Mouse (Mus musculus): ENCODE results near the gene Slc48a1. TPM values are rescaled to one million over a fixed set of nuclear protein-coding genes. Genes with fewer than 3 reads are reported as not detected.

Gene Slc48a1
- total and polyA plus RNA-seq, 2 experiments from 2014 or later, result 78.8 to 152 TPM

DNA sequence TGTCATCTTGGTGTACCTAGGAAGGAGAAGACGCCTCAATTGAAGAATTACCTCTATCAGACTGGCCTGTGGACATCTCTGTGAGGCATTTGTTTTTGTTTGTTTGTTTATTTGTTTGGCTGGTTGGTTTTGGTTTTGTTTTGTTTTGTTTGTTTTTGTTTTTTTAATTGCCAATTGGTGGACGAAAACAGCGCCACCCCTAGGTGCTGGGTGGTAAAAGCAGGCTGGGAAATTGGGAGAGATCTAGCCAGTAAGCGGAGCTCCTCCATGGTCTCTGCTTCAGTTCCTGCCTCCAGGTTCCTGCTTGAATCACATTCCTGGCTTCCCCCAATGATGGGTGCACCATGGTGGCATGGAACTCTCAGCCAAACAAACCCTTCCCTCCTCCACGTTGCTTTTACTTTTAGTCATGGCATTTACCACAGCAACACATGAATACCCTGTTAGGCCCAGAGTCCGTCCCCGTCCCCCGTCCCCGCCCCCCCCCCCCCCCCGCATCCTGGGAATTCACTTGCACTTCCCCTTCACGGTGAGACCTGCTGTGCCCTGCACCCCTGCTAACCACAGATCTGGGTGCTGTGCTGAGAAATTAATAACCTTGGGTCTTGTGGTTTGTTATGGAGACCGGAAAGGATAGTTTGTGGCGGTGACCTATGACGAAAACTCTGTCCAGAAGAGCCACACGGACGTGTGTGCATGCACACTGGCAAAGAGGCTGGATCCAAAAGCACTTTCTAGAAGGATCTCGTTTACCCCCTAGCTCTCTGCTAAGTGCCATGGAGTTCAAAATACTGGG lies 38.1 kb downstream of the Slc48a1 start:
- no peak for DNase-seq (ENCODE audit: low spot score)
- H3K36me3 ChIP-seq (ENCODE audit: insufficient read depth, low read length), result peaks cover 4% of the 10 kb centered on the region
- H3K4me1 ChIP-seq (ENCODE audit: insufficient read depth, low read length), result peaks cover 13% of the 10 kb centered on the region
- 0 out of 2 replicates have a peak, but pooled peaks have one; percentile 23 for TF ChIP-seq CTCF (IDR thresholded peaks at IDR 0.05)
- H3K9ac ChIP-seq (replicated peaks; ENCODE audit: low read length, poor library complexity, severe bottlenecking), result no peak overlapping the region
- no peak overlapping the region for H3K4me2 ChIP-seq (ENCODE audit: low read depth, low read length, poor library complexity, severe bottlenecking)
- no peak overlapping the region for H3K4me3 ChIP-seq (ENCODE audit: low read depth, low read length)
- H3K27me3 ChIP-seq (ENCODE audit: insufficient read depth, low read length), result no peaks in the 10 kb centered on the region
- no peak overlapping the region for H3K27ac ChIP-seq (ENCODE audit: low read depth, low read length)
- H3K9me3 ChIP-seq (ENCODE audit: low read length), result no peaks in the 10 kb centered on the region
- no peak for ATAC-seq (ENCODE audit: low FRiP score)
- WGBS, result 95% methylated on average over 17 of the region's 17 CpGs

DNA sequence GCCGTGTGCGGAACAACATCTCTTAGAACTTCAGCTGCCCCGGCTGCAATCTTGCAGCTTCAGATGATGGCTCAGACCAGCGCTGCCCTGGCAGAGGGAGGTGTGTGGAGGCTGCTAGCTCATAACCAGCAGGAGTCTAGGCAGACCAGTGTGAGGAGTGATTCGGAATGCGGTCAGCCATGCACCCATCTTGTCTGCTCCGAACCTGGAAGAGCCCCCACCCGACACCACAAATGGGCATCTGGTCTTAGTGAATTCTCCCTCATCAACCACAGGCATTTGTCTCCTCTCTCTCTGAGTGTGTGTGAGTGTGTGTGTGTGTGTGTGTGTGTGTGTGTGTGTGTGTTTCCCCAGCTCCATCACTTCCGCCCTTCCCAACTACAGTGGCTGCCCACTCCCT lies 41.6 kb downstream of the Slc48a1 start:
- Histone ChIP-seq H3K4me1 (ENCODE audit: insufficient read depth, low read length) (peaks cover 7% of the 10 kb centered on the region), H3K27ac (ENCODE audit: low read depth, low read length) (no peak overlapping the region), H3K9me3 (ENCODE audit: low read length) (no peaks in the 10 kb centered on the region), H3K9ac (replicated peaks; ENCODE audit: low read length, poor library complexity, severe bottlenecking) (no peak overlapping the region), H3K4me3 (ENCODE audit: low read depth, low read length) (no peak overlapping the region), H3K4me2 (ENCODE audit: low read depth, low read length, poor library complexity, severe bottlenecking) (no peak overlapping the region), H3K27me3 (ENCODE audit: insufficient read depth, low read length) (no peaks in the 10 kb centered on the region), H3K36me3 (ENCODE audit: insufficient read depth, low read length) (peaks cover 2% of the 10 kb centered on the region; the same call in 1 of the 2 replicates)
- ATAC-seq (ENCODE audit: low FRiP score) (no peak), DNase-seq (ENCODE audit: low spot score) (no peak)
- 84% methylated on average over 9 of the region's 9 CpGs for WGBS
- no peak for TF ChIP-seq CTCF (IDR thresholded peaks at IDR 0.05)

DNA sequence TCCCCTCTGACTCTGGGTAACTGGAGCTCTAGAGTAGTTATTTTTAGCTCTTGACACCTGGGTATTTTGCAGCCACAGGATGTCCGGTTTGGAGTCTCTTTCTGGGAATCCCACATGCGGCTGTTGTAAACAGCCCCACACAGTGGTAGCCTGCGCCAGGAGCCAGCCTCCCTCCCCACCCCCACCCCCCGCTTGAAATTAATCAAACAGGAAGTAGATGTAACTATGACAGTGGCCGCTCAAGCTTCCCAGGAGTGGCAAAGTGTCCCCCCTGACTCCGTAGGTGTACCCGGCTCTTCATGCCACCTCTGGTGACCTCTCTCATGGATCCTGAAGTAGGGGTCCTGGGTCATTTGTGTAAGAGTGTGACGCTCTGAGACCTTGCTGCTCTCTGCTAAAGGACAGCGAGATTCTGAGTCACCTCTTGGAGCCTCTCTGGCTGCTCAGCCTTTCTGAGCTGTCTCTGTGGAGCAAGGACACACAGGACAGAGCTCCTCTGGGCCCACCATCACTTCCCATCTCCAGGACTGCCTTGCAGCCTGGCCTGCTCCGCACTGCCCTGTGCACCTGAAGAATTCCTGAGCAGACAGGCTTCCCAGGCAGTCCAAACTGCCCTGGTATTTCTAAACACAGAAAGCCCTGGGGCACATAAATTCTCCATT lies 43.1 kb downstream of the Slc48a1 start:
- no peak for TF ChIP-seq CTCF (IDR thresholded peaks at IDR 0.05)
- no peak overlapping the region for H3K4me2 ChIP-seq (ENCODE audit: low read depth, low read length, poor library complexity, severe bottlenecking)
- H3K4me3 ChIP-seq (ENCODE audit: low read depth, low read length), result no peak overlapping the region
- peaks cover 17% of the 10 kb centered on the region for H3K4me1 ChIP-seq (ENCODE audit: insufficient read depth, low read length)
- no peaks in the 10 kb centered on the region for H3K36me3 ChIP-seq (ENCODE audit: insufficient read depth, low read length)
- no peaks in the 10 kb centered on the region for H3K27me3 ChIP-seq (ENCODE audit: insufficient read depth, low read length)
- H3K9me3 ChIP-seq (ENCODE audit: low read length), result no peaks in the 10 kb centered on the region
- no peak for DNase-seq (ENCODE audit: low spot score)
- 71% methylated on average over 10 of the region's 10 CpGs for WGBS
- H3K27ac ChIP-seq (ENCODE audit: low read depth, low read length), result no peak overlapping the region
- no peak overlapping the region for H3K9ac ChIP-seq (replicated peaks; ENCODE audit: low read length, poor library complexity, severe bottlenecking)
- ATAC-seq (ENCODE audit: low FRiP score), result no peak

DNA sequence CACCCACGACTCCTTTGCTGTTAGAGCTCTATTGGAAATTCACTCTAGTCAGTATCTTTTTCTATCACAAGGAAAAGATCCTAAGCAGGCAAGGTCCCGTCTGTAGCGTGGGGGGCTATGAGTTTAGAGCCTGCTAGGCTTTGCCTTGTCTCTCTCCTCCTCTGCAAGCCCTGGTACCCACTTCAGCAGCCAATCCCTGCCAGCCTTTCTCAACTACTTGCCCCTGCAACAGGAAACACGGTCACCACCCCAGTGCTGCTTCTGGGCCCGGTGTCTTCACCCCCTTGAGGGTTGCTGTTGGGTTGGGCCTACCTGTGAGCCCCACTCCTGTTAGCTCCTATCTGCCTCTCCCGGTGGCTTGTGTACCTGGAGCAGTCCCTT lies 43.7 kb downstream of the Slc48a1 start:
- 77% methylated on average over 6 of the region's 6 CpGs for WGBS
- peaks cover 17% of the 10 kb centered on the region for H3K4me1 ChIP-seq (ENCODE audit: insufficient read depth, low read length)
- TF ChIP-seq CTCF (IDR thresholded peaks at IDR 0.05), result no peak
- ATAC-seq (ENCODE audit: low FRiP score) (no peak), DNase-seq (ENCODE audit: low spot score) (no peak)
- H3K4me2 ChIP-seq (ENCODE audit: low read depth, low read length, poor library complexity, severe bottlenecking), result no peak overlapping the region
- H3K27ac ChIP-seq (ENCODE audit: low read depth, low read length), result no peak overlapping the region
- H3K27me3 ChIP-seq (ENCODE audit: insufficient read depth, low read length), result no peaks in the 10 kb centered on the region
- no peak overlapping the region for H3K4me3 ChIP-seq (ENCODE audit: low read depth, low read length)
- no peak overlapping the region for H3K9ac ChIP-seq (replicated peaks; ENCODE audit: low read length, poor library complexity, severe bottlenecking)
- H3K36me3 ChIP-seq (ENCODE audit: insufficient read depth, low read length), result no peaks in the 10 kb centered on the region
- H3K9me3 ChIP-seq (ENCODE audit: low read length), result no peaks in the 10 kb centered on the region

DNA sequence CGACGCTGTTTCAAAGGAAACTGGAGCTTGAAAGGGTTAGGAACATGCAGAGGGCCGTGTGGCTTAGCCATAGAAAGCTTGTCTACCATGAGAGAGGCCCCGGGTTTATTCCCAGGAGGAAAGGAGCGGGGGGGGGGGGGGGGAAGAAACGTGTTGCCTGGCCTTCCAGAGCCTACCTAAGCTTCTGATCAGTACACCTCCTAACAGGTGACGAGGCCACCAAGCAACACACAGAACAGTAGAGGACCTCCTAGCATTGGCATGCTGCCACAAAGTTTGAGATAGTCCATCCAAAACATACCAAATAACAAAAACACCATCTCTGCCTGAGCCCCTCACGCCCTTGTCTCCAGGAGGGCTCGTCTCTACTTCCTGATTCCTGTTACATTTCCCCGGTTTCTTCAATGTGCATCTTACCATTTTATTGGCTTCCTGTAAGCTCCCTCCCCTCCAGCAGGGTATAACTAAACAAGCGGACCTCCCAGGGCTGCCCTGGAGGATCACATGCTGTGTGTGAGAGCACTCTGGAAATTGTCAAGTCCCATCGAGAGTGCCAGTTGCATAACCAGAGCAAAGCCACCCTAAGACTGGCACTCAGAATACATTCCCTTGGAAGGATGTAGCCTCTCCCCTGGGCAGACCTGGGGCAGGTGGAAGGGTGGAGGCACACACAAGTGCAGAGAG lies 44.4 kb downstream of the Slc48a1 start:
- no peaks in the 10 kb centered on the region for H3K27me3 ChIP-seq (ENCODE audit: insufficient read depth, low read length)
- no peak for DNase-seq (ENCODE audit: low spot score)
- no peak overlapping the region for H3K27ac ChIP-seq (ENCODE audit: low read depth, low read length)
- H3K9ac ChIP-seq (replicated peaks; ENCODE audit: low read length, poor library complexity, severe bottlenecking), result no peak overlapping the region
- ATAC-seq (ENCODE audit: low FRiP score), result no peak
- no peak for TF ChIP-seq CTCF (IDR thresholded peaks at IDR 0.05)
- peak overlapping the region; percentile 2; the same call in 1 of the 2 replicates for H3K4me2 ChIP-seq (ENCODE audit: low read depth, low read length, poor library complexity, severe bottlenecking)
- H3K4me3 ChIP-seq (ENCODE audit: low read depth, low read length), result no peak overlapping the region
- WGBS, result 39% methylated on average over 12 of the region's 12 CpGs
- no peaks in the 10 kb centered on the region for H3K36me3 ChIP-seq (ENCODE audit: insufficient read depth, low read length)
- no peaks in the 10 kb centered on the region for H3K9me3 ChIP-seq (ENCODE audit: low read length)
- peaks cover 17% of the 10 kb centered on the region for H3K4me1 ChIP-seq (ENCODE audit: insufficient read depth, low read length)

DNA sequence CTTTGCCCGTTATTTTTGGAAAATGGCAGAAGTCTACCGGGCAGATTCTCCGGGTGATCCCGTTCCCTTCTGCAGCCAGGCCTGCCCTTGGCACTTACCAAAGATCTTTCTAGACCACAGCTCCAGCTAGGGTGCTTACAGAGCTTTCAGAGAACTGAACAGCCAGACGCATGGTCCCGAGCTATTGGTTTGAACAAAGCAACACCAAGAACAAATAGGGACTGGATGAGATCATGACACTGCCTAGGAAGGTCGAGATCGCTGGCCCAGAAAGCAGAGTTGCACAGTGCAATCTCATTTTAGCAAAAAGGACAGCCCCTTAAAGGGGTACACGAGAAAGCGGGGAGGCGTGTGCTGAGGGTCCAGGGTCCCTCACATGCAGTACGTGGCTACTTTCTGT lies 45.2 kb downstream of the Slc48a1 start:
- TF ChIP-seq CTCF (IDR thresholded peaks at IDR 0.05), result no peak
- H3K9me3 ChIP-seq (ENCODE audit: low read length), result no peaks in the 10 kb centered on the region
- no peak overlapping the region for H3K4me3 ChIP-seq (ENCODE audit: low read depth, low read length)
- H3K4me1 ChIP-seq (ENCODE audit: insufficient read depth, low read length), result peaks cover 18% of the 10 kb centered on the region
- no peak overlapping the region for H3K27ac ChIP-seq (ENCODE audit: low read depth, low read length)
- ATAC-seq (ENCODE audit: low FRiP score) (no peak), DNase-seq (ENCODE audit: low spot score) (no peak)
- no peaks in the 10 kb centered on the region for H3K36me3 ChIP-seq (ENCODE audit: insufficient read depth, low read length)
- WGBS, result 52% methylated on average over 12 of the region's 12 CpGs
- H3K9ac ChIP-seq (replicated peaks; ENCODE audit: low read length, poor library complexity, severe bottlenecking), result no peak overlapping the region
- H3K27me3 ChIP-seq (ENCODE audit: insufficient read depth, low read length), result no peaks in the 10 kb centered on the region
- H3K4me2 ChIP-seq (ENCODE audit: low read depth, low read length, poor library complexity, severe bottlenecking), result no peak overlapping the region
